Mouse (Mus musculus): ENCODE measurements around the gene Csk. TPM values are rescaled to one million over a fixed set of nuclear protein-coding genes. Genes with fewer than 3 reads are reported as not detected.

Csk gene
- total RNA-seq, 1 experiment from 2014 or later: 166 TPM

GRCm38 (mm10) chr9:57593454-57594173 lies 59.8 kb downstream of the Csk start:
- no peak for ATAC-seq (replicated peaks in 1 of 2; ENCODE audit: insufficient read depth in 1 of 2, low FRiP score in 2 of 2, low TSS enrichment in 1 of 2, low read depth in 1 of 2, poor library complexity in 2 of 2, severe bottlenecking in 2 of 2)

- no peak for ATAC-seq (replicated peaks in 1 of 2; ENCODE audit: insufficient read depth in 1 of 2, low FRiP score in 2 of 2, low TSS enrichment in 1 of 2, low read depth in 1 of 2, poor library complexity in 2 of 2, severe bottlenecking in 2 of 2)
These were observed 62.7 kb downstream of the Csk start for GRCm38 (mm10) chr9:57590726-57591125.

DNA sequence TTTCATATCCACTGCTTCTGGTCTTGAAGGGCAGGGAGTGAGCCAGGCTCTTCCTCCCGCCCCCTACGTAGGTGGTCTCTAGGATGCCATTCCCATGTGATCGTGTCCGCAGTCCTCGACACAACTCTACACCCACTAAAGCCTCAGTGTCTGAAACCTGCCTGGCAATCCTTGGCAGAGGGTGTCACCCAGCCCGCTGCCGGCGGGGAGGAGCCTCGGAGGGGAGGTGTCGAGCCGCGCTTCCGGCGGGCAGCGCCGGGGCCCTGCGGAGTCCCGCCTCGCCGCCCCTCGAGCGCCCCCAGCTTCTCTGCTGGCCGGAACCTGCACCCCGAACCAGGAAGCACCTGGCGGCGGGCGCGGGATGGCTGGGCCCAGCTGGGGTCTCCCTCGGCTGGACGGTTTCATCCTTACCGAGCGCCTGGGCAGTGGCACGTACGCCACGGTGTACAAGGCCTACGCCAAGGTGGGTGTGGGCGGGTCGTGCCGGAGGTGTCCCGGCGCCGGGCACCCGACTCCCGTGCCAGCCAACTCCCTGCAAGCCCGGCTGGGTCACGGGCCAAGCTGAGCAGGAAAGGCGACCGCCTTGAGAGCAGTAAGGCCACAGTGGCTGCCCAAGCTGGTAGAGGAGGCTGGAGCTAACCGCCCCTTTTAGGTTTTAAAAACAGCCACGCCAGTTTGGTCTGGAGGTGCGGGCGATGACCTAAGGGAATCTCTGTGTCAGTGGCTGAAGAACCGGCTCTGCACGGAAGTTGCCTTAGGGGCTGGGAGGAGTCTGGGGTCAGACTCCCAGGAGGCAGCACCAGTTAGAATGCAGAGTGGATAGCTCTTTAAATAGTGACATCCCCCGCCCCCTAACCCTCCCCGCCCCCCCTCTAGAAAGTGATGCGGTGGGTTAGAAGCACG lies 64.0 kb downstream of the Csk start, which contains the start of gene Ulk3:
TSS of gene Ulk3 (plus strand) at position 229 of the 903 bp plus-strand sequence.
- peak; percentile 74 to 78 for ATAC-seq (replicated peaks in 1 of 2; ENCODE audit: insufficient read depth in 1 of 2, low FRiP score in 2 of 2, low TSS enrichment in 1 of 2, low read depth in 1 of 2, poor library complexity in 2 of 2, severe bottlenecking in 2 of 2)

DNA sequence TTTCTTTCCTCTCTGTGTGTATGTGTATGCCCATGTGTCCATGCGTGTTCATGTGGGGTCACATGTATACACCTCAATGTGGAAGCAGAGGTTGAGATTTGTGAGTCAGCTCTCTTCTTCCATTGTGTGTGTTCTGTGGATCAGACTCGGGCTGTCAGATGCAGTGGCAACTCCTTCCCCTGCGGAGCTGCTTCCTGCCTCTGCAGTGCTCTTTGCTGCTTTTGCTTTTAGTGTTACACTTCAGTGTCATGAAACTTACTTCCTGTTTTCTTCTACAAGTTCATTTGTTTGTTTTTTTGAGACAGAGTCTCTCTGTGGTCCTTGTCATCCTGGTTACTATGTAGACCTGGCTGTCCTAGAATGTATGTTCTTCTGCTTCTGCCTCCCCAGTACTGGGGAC lies 68.4 kb downstream of the Csk start:
- no peak for ATAC-seq (replicated peaks in 1 of 2; ENCODE audit: insufficient read depth in 1 of 2, low FRiP score in 2 of 2, low TSS enrichment in 1 of 2, low read depth in 1 of 2, poor library complexity in 2 of 2, severe bottlenecking in 2 of 2)

DNA sequence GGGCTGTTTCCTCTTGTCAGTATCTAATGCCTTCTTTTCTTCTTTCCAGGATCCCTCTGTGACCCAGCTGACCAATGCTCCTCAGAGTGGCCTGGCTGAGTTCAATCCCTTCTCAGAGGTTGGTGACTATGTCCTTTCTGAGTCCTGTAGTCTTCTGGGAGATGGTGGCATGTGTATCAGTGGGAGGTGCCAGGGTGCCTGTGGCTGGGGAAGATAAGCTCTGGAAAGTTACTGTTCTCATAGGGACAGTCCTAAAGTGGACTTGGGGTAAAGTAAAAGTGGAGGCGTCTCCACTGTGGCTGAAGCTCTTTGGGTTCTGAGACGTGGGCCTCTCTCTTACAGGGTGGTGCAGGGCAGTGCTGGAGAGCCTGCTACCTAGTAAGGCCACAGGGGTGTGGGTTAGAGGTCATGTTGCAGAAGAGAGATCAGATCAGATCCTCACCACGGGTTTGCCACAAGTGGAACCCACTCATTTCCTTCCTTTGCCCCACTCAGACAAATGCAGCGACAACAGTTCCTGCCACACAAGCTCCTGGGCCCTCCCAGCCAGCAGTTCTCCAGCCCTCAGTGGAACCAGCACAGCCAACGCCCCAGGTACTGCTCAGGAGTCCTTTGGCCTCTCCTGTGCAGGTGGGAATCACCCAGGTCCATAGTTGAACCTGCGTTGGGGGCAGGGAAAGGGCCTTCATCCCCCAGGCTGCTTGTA lies 76.1 kb downstream of the Csk start:
- peak; percentile 47 to 65 for ATAC-seq (replicated peaks in 1 of 2; ENCODE audit: insufficient read depth in 1 of 2, low FRiP score in 2 of 2, low TSS enrichment in 1 of 2, low read depth in 1 of 2, poor library complexity in 2 of 2, severe bottlenecking in 2 of 2)

Other genes with a start within 250 kb of the Csk start
- 29.9 and 37.0 TPM in 2 replicates for gene Ppcdc, start 213.5 kb downstream of the Csk start, total RNA-seq (2017)
- 0.10 TPM in 1 of 2 replicates, not detected in the other for gene Scamp5, start 185.6 kb downstream of the Csk start, total RNA-seq (2017)
- not detected in 2 replicates for gene Rpp25, start 149.6 kb downstream of the Csk start, total RNA-seq (2017)
- gene Cox5a, start 132.4 kb downstream of the Csk start, total RNA-seq (2017): 54.6 and 80.4 TPM in 2 replicates
- 16.7 and 18.6 TPM in 2 replicates for gene Fam219b, start 116.1 kb downstream of the Csk start, total RNA-seq (2017)
- gene Mpi, start 100.9 kb downstream of the Csk start, total RNA-seq (2017): 9.9 and 11.2 TPM in 2 replicates
- gene Scamp2, start 92.7 kb downstream of the Csk start, total RNA-seq (2017): 15.3 and 25.0 TPM in 2 replicates
- 2.8 and 5.0 TPM in 2 replicates for gene Ulk3, start 64.2 kb downstream of the Csk start, total RNA-seq (2017)
- gene Cplx3, start 47.4 kb downstream of the Csk start, total RNA-seq (2017): 0.15 TPM in 1 of 2 replicates, not detected in the other
- gene Lman1l, start 32.9 kb downstream of the Csk start, total RNA-seq (2017): not detected in 2 replicates
- not detected in 2 replicates for gene Cyp1a2, start 30.1 kb upstream of the Csk start, total RNA-seq (2017)
- gene Cyp1a1, start 34.3 kb upstream of the Csk start, total RNA-seq (2017): not detected in 2 replicates
- 5.4 and 8.0 TPM in 2 replicates for gene Edc3, start 54.9 kb upstream of the Csk start, total RNA-seq (2017)
- gene Clk3, start 112.2 kb upstream of the Csk start, total RNA-seq (2017): 73.3 and 89.1 TPM in 2 replicates
- 4.6 and 8.6 TPM in 2 replicates for gene Arid3b, start 183.2 kb upstream of the Csk start, total RNA-seq (2017)